Mouse (Mus musculus) limb, embryonic 14.5 days (tissue): ENCODE data around the gene Zfp341. TPM values are rescaled to one million over a fixed set of nuclear protein-coding genes. Genes with fewer than 3 reads are reported as not detected.

Source experiments
- ATAC-seq: fragments of 200-750 bp; cut with Nextera tagmentation; 2 replicates; pipeline ENCODE4 v1.8.0; 2017; ENCODE audit warnings: low read depth, moderate number of reproducible peaks, moderate TSS enrichment; ENCODE audit not compliant: low FRiP score
- DNase-seq: peaks from one replicate; pipeline ENCODE4 v3.0.0-alpha.2; 2015; ENCODE audit warnings: low spot score
- H3K27ac ChIP-seq: fragments of 300-500 bp; sonication (generic); replicated peaks from 2 replicates; pipeline ENCODE4 v1.5.1; 2014; ENCODE audit warnings: low read depth, mild to moderate bottlenecking, low read length, moderate library complexity, mixed read lengths
- H3K27me3 ChIP-seq: fragments of 300-500 bp; sonication (generic); 2 replicates; pipeline ENCODE4 v1.6.1; 2014; ENCODE audit warnings: low read length, mixed read lengths; ENCODE audit not compliant: control insufficient read depth, insufficient read depth
- H3K36me3 ChIP-seq: fragments of 300-500 bp; sonication (generic); 2 replicates; pipeline ENCODE4 v1.6.1; 2014; ENCODE audit warnings: mild to moderate bottlenecking, low read length, moderate library complexity, mixed read lengths; ENCODE audit not compliant: control insufficient read depth, insufficient read depth
- H3K4me1 ChIP-seq: fragments of 300-500 bp; sonication (generic); 2 replicates; pipeline ENCODE4 v1.6.1; 2014; ENCODE audit warnings: antibody characterized with exemption, low read length, mixed read lengths; ENCODE audit not compliant: control insufficient read depth, insufficient read depth
- H3K4me2 ChIP-seq: fragments of 300-500 bp; sonication (generic); replicated peaks from 2 replicates; pipeline ENCODE4 v1.6.1; 2014; ENCODE audit warnings: low read depth, mild to moderate bottlenecking, low read length, moderate library complexity; ENCODE audit not compliant: severe bottlenecking
- H3K4me3 ChIP-seq: fragments of 300-500 bp; sonication (generic); replicated peaks from 2 replicates; pipeline ENCODE4 v1.5.1; 2014; ENCODE audit warnings: low read length
- H3K9ac ChIP-seq: fragments of 300-500 bp; sonication (generic); 2 replicates; pipeline ENCODE4 v1.6.1; 2014; ENCODE audit warnings: mild to moderate bottlenecking, low read depth, low read length, moderate library complexity; ENCODE audit not compliant: severe bottlenecking
- H3K9me3 ChIP-seq: fragments of 300-500 bp; sonication (generic); 2 replicates; pipeline ENCODE4 v1.6.1; 2016; ENCODE audit warnings: low read length; ENCODE audit not compliant: control insufficient read depth
- POLR2A ChIP-seq: fragments of 200-500 bp; IDR thresholded peaks from 2 replicates; pipeline ENCODE4 v1.8.0; 2012; ENCODE audit warnings: inconsistent platforms, mild to moderate bottlenecking, moderate library complexity, borderline replicate concordance; ENCODE audit not compliant: insufficient read depth, insufficient read length; ENCODE audit errors: extremely low read depth
- WGBS: fragments of 180-500 bp; shearing (Covaris S2); extraction: QIAGEN DNeasy Blood & Tissue Kit; methylation state at CpG from one replicate; pipeline ENCODE4 v1.1.7; 2014; 5-methylcytosine and 5-hydroxymethylcytosine counted together
- polyA plus RNA-seq, 2 experiments: library from polyadenylated mRNA; depleted of rRNA in 1 of 2; stranded (reverse) in 1 of 2; unstranded in 1 of 2; fragments of >200 nt; fragmentation: Nextera tagmentation in 1 of 2; extraction: Ambion mirVana in 1 of 2; gene quantifications; 2 replicates each; pipeline versions ENCODE4 v1.2.1 to v1.2.3; 2012 to 2014

The Zfp341 gene
- polyA plus RNA-seq, 2 experiments: 1.1 to 7.1 TPM

- WGBS: 60% methylated on average over 10 of the region's 10 CpGs
- Histone ChIP-seq H3K36me3 (no peaks in the 10 kb centered on the region), H3K27me3 (no peaks in the 10 kb centered on the region), H3K4me1 (peaks cover 6% of the 10 kb centered on the region), H3K4me3 (no peak overlapping the region), H3K9me3 (no peaks in the 10 kb centered on the region), H3K4me2 (no peak overlapping the region), H3K27ac (no peak overlapping the region), H3K9ac (no peak overlapping the region)
- no peak for TF ChIP-seq POLR2A
- DNase-seq: no peak
- no peak for ATAC-seq
These were observed 3.9 kb upstream of the Zfp341 start for GRCm38 (mm10) chr2:154609050-154609767.

GRCm38 (mm10) chr2:154614841-154615576, 1.9 kb downstream of the Zfp341 start:
- H3K4me2 ChIP-seq: peak overlapping the region; percentile 10; the same call in 1 of the 2 replicates
- WGBS: 70% methylated on average over 19 of the region's 19 CpGs

GRCm38 (mm10) chr2:154615674-154616073, 2.6 kb downstream of the Zfp341 start:
- Histone ChIP-seq H3K4me1 (peaks cover 6% of the 10 kb centered on the region), H3K36me3 (no peaks in the 10 kb centered on the region), H3K27me3 (no peaks in the 10 kb centered on the region), H3K4me2 (no peak overlapping the region), H3K9ac (no peak overlapping the region), H3K27ac (no peak overlapping the region), H3K4me3 (no peak overlapping the region), H3K9me3 (no peaks in the 10 kb centered on the region)
- ATAC-seq: no peak
- no peak for TF ChIP-seq POLR2A
- DNase-seq: no peak
- WGBS: 92% methylated on average over 5 of the region's 5 CpGs

More at GRCm38 (mm10) chr2:154614841-154615576, 1.9 kb downstream of the Zfp341 start:
- ATAC-seq: no peak
- peaks cover 6% of the 10 kb centered on the region for H3K4me1 ChIP-seq
- TF ChIP-seq POLR2A: no peak
- DNase-seq: no peak
- no peaks in the 10 kb centered on the region for H3K9me3 ChIP-seq
- H3K36me3 ChIP-seq: no peaks in the 10 kb centered on the region
- no peak overlapping the region for H3K9ac ChIP-seq
- H3K27ac ChIP-seq: no peak overlapping the region
- no peaks in the 10 kb centered on the region for H3K27me3 ChIP-seq
- H3K4me3 ChIP-seq: no peak overlapping the region

GRCm38 (mm10) chr2:154617061-154617460, 4.0 kb downstream of the Zfp341 start:
- Histone ChIP-seq H3K4me2 (no peak overlapping the region), H3K27ac (no peak overlapping the region), H3K36me3 (no peaks in the 10 kb centered on the region), H3K4me1 (peaks cover 6% of the 10 kb centered on the region), H3K9ac (no peak overlapping the region), H3K9me3 (no peaks in the 10 kb centered on the region), H3K4me3 (no peak overlapping the region), H3K27me3 (no peaks in the 10 kb centered on the region)
- 89% methylated on average over 3 of the region's 3 CpGs for WGBS
- ATAC-seq (no peak), DNase-seq (no peak)
- TF ChIP-seq POLR2A: no peak

GRCm38 (mm10) chr2:154621684-154622083, 8.6 kb downstream of the Zfp341 start:
- Histone ChIP-seq H3K4me1 (no peaks in the 10 kb centered on the region), H3K27ac (no peak overlapping the region), H3K9ac (no peak overlapping the region), H3K27me3 (no peaks in the 10 kb centered on the region), H3K36me3 (peaks cover 19% of the 10 kb centered on the region; the same call in 1 of the 2 replicates), H3K4me3 (no peak overlapping the region), H3K9me3 (no peaks in the 10 kb centered on the region; the same call in 1 of the 2 replicates), H3K4me2 (no peak overlapping the region)
- DNase-seq (no peak), ATAC-seq (no peak)
- TF ChIP-seq POLR2A: no peak
- 81% methylated on average over 5 of the region's 5 CpGs for WGBS
